Mouse (Mus musculus) yolk sac, embryonic 10.5 days (tissue): ENCODE measurements around the gene Ahsa2.
"Not testable (repeated sequence)": the region's sequence is repeated elsewhere in the genome, so short reads cannot be mapped to it uniquely, and the experiment has no call there.

Experiments used
- DNase-seq: peaks from one replicate; pipeline ENCODE4 v3.0.0-alpha.2; 2017; ENCODE audit warnings: low spot score

Gene Ahsa2

DNA sequence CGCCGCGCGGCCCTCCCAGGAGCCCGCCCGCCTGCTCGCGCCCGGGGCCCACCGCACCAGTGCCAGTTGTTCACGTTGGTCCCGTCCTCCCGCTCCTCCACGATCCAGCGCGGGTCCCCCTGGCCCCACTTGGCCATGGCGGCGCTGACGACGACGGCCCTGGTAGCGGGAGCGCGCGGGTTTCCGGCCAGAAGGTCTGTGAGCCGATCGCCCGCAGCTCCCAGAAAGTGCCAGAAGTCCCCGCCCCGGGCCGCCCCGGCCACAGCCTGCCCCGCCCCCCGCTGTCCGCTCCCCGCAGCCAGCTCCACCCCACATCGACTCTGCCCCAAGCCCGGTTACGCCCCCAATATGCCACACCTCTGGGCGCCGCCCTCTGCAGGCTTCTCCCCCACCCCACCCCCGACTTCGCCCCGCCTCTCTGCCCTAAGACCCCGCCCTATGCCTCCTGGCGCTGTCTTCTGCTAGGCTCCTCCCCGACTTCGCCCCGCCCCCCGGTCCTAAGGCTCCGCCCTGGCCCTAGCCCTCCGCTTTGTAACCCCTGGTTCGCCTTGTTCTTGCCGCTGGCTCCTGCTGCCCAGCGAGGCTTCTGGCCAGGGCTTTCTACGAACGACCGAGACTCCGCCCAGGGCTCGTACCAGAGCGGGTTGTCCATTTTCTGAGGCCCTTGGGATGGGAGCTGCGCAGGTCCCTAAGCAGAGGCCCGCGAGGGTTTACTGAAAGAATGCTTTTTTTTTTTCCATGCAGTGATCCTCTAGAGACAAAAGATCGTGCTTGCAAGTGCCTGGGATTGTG is at the start of gene Ahsa2:
Ahsa2 (minus strand) TSS at position 313 of the 792 bp plus-strand sequence.
- peak; percentile 99 for DNase-seq

GRCm38 (mm10) chr11:23537446-23537845 is 39.6 kb upstream of the Ahsa2 start:
- no peak for DNase-seq

DNA sequence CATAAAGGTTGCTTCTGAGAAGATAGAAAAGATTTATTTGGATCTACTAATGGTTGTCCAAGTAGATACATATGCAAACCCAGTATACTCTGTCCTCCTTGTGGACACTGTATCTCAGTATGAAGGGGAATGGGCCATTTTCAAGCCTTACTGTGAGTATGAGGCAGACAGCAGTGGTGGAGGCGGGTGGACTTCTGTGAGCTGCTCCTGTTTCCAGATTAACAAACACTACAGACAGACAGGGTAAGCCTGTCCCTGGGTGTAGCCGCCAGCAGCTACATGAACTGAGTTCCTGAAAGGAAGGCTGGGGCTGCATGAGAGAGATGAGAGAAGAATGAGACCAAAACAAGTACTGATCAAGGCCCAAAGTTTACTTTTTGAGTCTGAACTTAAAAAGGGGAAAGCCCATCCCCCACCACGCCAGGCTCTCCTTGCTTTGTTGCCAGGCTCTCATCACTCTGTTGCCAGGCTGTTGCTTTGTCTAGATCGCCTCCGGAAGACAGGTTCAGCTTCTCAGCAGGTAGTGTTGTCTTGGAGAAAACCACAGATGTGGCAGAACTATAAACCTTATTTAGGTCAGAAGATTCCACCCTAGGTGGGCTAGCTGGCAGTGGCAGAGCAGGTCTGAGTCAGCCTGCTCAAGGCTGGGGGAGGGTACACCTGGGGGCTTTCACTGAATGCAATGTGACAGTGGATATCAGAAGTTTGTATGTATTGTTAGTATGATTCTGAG is 22.8 kb upstream of the Ahsa2 start, which contains the start of gene 1700093K21Rik:
1700093K21Rik (minus strand) TSS at position 683 of the 733 bp plus-strand sequence.
- no peak for DNase-seq

GRCm38 (mm10) chr11:23518981-23519380 is 21.2 kb upstream of the Ahsa2 start:
- no peak for DNase-seq

DNA sequence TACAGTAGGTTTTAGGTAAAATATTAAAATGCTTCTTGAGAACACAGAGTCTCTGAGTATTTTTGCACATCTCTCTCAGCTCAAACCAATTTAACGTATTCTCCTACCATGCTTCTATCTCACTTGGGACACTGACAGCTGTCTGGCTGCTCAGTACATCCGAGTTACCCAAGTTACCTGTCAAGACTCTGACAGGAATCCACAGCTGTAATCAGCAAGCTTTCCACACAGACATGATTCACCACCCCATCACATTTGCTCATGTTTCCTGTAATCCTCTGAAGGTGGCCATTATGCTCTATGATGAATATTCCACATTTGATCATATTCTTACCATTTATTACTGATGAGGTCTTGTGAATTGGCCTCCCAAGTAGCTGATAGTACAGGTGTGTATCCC is 17.5 kb upstream of the Ahsa2 start:
- DNase-seq, result no peak

- DNase-seq, result not testable (repeated sequence)
Measured at GRCm38 (mm10) chr11:23514785-23515184, 17.0 kb upstream of the Ahsa2 start.

GRCm38 (mm10) chr11:23504801-23505200 is 7.0 kb upstream of the Ahsa2 start:
- DNase-seq, result not testable (repeated sequence)

- DNase-seq, result no peak
Measured at GRCm38 (mm10) chr11:23498609-23499008, 779 bp upstream of the Ahsa2 start.

GRCm38 (mm10) chr11:23497335-23497717 is 504 bp downstream of the Ahsa2 start:
- peak; percentile 73 for DNase-seq

DNA sequence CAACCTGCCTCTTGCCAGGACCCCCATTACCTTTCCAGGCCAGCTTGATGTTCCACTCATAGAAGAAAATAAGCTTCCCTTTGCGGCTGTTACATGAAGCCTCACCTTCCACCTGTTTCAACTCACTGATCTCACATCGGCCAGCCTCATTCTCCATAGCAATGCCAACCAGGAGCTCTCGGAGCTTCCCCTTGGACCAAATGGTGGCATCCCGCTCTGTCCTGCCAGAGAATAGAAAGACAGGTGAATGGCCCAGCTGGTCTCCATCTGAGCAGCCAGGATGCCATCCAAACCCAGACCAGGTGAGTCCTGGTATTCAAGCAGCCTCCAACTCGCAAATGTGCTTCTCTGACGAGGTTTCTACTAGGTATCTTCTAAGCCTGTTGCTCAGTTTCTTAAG is 1.2 kb downstream of the Ahsa2 start:
- DNase-seq, result no peak

- DNase-seq, result no peak
Measured at GRCm38 (mm10) chr11:23495231-23495630, 2.6 kb downstream of the Ahsa2 start.

DNA sequence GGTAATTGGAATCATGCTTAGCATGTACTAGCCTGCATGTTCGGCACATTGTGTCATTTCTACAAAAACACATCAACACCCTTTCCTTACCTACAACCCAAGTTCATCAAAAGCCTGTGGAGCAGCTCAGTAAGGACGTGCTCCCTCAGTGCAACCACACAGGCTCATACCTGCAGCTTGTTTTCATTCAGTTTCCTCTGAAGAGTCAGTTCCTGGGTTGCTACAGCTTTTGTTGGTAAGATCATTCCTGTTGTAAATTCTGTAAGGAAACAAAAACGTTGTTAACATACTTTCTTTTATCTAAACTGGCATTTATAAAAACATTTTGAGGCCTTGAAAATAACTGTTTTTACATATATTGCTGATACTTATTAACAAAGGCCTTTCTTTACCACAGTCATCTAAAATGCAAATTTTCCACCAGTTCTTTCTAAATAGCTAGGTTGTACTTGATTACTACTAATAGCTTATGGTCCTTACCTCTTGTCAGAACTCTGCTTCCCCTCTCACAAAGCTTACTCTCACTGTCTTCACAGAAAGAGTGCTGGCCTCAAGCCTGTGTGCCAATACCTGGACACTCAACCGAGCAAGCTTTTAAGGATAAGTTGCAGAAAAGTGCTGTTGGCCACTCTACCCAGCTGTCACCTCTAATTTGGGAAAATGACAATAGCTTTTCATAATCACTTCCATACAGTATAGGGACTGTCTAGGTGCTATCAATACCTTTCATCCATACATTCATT is 5.6 kb downstream of the Ahsa2 start:
- DNase-seq, result no peak

DNA sequence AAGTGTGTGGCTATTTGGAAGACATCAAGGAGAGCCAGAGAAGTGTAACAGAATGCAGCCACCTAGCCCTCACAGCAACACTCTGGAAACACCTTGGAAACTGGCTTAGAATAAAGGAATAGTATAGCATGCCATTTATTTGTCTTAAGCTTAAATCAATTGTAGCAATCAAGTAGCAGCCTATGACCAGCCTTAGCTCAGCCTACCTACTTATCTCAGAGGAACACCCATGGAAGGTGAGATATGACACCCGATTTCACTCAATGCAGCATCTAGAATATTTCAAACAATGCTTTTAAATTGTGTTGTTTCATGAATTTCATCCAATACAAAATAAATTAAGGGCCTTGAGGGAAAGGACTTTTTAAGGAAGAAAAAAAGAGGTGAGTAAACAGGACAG is 7.9 kb downstream of the Ahsa2 start:
- no peak for DNase-seq

- DNase-seq, result not testable (repeated sequence)
Measured at GRCm38 (mm10) chr11:23465862-23466261, 32.0 kb downstream of the Ahsa2 start.
